Mouse (Mus musculus): ENCODE results near the gene Il6ra. TPM values are rescaled to one million over a fixed set of nuclear protein-coding genes. Genes with fewer than 3 reads are reported as not detected.

Il6ra gene
- 1 to 10 TPM; 2.8 to 4.3 (median 3.1) TPM for total RNA-seq (2022)

- peak; percentile 90 for DNase-seq (ENCODE audit: low spot score)
Measured at GRCm38 (mm10) chr3:89912543-89913391, at the start of gene Il6ra. Il6ra (minus strand) TSS chr3:89913196.

DNA sequence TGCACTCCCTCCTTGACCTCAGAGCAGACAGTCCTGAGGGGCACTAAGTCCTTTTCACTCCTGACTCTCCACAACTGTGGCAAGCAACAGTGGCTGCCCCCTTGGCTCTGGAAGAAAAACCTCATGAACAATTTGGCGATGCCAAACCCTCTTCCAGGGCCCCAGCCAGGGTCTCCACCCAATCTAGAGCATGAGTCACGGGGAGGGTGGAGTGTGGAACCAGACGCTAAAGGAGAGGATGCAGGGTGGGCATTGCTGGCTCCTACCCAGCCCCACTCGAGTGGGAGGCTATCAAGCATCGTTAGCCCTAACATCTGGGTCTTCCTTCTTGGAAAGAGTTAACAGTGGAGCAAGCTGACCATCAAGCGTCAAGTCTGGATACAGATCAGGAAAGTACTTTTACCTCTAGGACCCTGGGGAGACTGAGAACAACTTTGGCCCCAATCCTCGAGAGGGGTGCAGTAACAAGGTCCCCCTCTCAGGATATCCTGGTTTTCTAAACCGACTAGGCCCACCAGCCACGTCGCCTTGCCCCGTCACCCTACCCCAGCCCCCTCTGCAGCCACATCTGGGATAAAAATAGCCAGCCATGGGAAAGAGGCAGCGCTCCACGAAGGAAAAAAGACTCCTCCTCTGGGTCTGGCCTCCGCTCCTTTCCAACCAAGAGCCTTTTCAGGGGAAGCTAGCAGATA, 49.2 kb upstream of the Il6ra start:
- DNase-seq (ENCODE audit: low spot score): peak; percentile 35

DNA sequence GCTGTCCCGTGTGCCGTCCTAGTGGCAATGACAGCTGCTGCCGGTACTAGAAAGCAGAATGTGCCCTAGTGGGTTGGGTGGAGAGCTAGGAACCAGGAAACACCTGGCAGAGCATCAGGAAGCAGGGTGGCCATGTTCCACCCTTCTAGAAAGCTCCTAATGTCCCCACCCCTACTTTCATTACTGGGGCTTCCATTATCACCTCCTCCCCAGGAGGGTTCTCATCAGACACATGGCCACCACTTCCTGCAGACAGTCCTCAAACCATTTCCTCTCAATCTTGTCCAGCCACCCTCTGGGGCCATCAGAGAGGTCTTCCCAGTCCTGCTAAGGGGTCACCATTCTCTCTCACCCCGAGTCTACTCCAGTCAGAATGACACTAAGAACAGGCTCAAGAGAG, 48.4 kb upstream of the Il6ra start:
- DNase-seq (ENCODE audit: low spot score): no peak

DNA sequence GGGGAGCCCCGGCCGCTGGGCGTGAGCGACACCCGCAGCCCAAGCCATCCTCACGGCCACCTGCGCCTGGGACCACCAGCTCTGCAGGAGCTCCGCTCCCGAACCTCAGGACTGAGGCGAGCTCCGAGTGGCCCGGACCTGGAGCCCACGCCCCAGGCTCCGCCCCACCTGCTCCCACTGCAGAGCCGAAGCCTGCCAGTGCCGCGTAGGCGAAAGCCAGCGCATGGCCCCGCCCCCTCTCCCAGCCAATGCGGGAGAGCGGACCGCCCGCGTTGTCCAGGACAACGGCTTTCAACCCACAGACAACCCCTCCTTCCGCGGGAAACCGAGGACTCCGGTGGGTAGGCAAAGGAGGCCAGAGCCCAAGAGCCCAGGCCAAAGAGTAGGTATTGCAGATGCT, 47.5 kb upstream of the Il6ra start:
- DNase-seq (ENCODE audit: low spot score): peak; percentile 88

GRCm38 (mm10) chr3:89959435-89959834, 46.4 kb upstream of the Il6ra start:
- DNase-seq (ENCODE audit: low spot score): no peak

DNA sequence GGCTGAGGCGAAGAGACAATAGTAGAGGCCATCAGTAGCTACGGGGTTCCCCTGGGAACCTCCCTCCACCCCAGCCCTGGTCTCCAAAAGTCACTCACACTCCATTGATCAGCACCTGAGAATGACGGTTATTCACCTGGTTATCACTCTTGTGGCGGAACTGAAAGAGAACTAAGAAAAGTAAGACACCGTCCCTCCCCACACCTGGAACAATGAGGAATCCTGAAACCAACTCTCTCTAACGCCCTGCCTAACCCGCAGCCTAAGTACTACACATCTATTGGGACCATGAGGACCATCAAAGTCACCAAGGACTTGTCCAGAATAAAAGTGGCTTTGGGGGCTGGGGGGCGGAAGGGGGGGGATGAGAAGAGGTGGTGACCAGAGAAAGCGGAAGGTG, 44.9 kb upstream of the Il6ra start:
- DNase-seq (ENCODE audit: low spot score): no peak

GRCm38 (mm10) chr3:89956177-89956971, 43.4 kb upstream of the Il6ra start:
- no peak for DNase-seq (ENCODE audit: low spot score)

DNA sequence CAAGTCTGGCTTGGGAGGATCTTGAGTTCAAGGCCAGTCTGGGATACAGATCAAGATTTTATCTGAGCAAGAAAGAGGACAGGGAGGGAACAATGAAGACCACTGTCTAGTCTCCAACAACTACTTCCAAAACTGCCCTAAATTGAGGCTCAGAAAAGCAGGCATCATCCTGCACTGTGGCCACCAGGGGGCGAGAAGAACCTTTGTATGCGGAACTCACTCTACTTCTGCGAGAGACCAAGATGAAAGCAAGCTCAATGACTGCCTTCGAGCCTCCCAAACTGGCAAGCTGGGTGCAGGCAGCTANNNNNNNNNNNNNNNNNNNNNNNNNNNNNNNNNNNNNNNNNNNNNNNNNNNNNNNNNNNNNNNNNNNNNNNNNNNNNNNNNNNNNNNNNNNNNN, 40.4 kb upstream of the Il6ra start:
- DNase-seq (ENCODE audit: low spot score): peak; percentile 77

DNA sequence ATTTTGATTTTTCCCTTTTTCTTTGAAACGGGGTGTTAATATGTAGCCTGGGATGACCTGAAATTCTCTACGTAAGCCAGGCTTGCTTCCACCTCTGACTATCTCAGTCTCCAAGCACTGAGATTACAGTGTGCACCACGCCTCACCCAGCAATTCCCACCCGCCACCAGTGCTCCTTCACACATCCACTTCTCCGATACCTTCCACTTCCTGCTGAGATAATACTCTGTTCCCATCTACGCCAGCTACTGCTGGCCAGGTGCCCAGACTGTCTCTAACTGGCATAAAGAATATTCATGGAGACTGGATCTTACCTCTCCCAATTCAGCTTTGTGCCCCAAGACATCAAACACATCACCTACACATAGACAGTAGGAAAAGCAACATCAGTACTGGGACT, 35.7 kb upstream of the Il6ra start:
- no peak for DNase-seq (ENCODE audit: low spot score)

GRCm38 (mm10) chr3:89948021-89948420, 35.0 kb upstream of the Il6ra start:
- no peak for DNase-seq (ENCODE audit: low spot score)

GRCm38 (mm10) chr3:89945026-89945425, 32.0 kb upstream of the Il6ra start:
- no peak for DNase-seq (ENCODE audit: low spot score)

DNA sequence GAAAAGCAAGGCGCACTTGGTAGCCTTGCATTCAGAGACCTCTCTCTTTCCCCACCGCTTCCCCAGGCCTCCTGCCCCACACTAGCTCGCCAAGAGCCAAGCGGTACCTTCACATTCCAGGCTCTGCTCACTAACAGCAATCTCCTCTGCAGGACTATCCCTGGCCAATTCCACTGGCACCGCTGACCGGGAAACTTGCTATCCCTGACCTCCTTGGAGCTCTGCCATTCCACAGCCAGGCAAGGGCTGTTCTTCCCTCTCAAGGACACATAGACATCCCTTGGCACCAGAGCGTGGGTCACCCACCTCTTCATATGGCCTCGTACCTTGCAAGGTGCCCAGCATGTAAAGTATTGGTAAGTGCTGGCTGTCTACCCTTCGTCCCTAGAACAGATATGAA, 29.9 kb upstream of the Il6ra start:
- no peak for DNase-seq (ENCODE audit: low spot score)

DNA sequence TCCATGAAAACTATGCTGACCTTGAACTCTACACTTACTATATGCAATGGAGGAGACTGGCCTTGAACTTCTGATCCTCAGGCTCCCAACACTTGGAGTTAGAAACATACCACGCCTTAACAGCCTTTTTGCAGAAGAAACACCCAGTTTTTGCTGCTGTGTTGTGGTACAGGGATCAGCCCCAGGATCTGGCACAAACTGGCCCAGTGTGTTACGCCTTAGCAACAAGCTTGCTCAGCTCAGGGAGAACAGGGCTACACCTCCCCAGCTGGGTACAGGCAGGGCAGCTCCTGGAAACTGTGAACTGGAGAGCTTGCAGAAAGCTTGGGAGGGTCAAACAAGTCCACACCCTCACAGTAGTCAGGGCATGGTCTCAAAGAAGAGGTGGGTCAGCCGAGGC, 23.5 kb upstream of the Il6ra start:
- no peak for DNase-seq (ENCODE audit: low spot score)

- no peak for DNase-seq (ENCODE audit: low spot score)
Measured at GRCm38 (mm10) chr3:89932925-89933324, 19.9 kb upstream of the Il6ra start.

DNA sequence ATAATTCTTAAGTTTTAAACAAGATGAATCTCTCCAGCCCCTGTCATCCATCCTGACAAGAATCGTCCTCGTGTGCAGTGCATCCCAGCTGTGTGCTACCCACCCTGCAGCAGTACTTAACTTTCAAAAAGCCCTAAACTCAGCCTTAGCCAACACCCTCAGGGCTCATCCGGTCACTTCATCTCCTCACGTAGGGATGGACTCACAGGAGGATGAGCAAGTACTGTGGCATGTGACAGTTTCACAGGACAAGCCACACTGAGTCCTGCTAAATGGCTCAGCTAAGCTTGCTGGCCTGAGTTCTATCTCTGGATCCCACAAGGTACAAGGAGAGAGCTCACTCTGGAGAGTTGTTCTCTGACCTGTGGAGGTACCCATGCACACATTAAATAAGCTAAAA, 16.0 kb upstream of the Il6ra start:
- no peak for DNase-seq (ENCODE audit: low spot score)

DNA sequence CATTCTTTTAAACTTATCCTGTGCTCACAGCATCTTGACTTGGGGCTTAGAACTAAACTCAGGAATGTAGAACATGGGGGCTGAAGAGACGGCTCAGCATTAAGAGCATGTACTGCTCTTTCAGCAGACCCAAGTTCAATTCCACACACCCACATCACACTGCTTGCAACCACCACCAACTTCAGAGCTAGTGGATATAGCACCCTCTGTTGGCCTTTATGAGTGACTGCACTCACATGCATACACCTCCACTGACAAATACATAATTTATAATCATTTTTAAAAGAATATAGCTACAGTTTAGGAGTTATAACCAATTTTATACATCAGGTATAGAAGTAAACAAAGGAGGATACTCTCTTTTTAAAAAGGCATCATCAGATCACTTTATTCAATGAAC, 13.4 kb upstream of the Il6ra start:
- no peak for DNase-seq (ENCODE audit: low spot score)

DNA sequence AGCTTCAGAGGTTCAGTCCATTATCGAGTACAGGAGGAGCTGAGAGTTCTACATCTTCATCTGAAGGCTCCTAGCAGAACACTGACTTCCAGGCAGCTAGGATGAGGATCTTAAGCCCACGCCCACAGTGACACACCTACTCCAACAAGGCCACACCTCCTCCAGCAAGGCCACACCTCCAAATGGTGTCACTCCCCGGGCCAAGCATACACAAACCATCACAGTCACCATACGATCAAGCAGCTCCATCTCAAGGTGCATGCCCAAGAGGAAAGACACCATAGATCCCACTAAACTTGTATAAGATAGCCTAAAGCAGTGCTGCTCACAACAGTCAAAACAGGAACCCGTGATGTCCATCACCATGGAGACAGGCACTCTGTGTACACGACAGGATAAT, 7.7 kb upstream of the Il6ra start:
- DNase-seq (ENCODE audit: low spot score): no peak

GRCm38 (mm10) chr3:89917408-89917807, 4.4 kb upstream of the Il6ra start:
- DNase-seq (ENCODE audit: low spot score): no peak

- no peak for DNase-seq (ENCODE audit: low spot score)
Measured at GRCm38 (mm10) chr3:89916622-89917021, 3.6 kb upstream of the Il6ra start.

- DNase-seq (ENCODE audit: low spot score): no peak
Measured at GRCm38 (mm10) chr3:89914700-89915099, 1.7 kb upstream of the Il6ra start.

DNA sequence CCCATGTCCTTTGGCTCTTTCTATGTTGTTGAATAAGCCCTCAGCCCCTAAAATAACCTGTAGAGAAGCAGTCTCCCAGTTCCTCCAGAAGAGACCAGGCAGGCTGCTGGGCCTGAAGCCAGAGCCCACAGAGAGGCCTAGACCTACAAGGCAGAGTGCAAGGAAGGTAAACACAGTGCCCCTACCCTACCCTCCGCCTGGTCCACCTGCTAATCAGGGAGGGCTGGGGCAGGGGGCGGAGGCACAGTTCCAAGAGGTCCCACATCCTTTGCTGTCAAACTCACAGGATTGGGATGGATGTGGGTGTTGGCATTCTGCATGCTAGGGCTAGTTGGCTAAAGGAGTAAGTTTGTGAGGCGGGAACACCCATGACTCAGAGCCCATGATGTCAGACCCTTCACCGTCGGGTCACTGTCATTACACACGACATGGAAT, 871 bp downstream of the Il6ra start:
- no peak for DNase-seq (ENCODE audit: low spot score)

- no peak for DNase-seq (ENCODE audit: low spot score)
Measured at GRCm38 (mm10) chr3:89911207-89911606, 1.8 kb downstream of the Il6ra start.

Measured in heart, adult 8-10 months (tissue).